Mouse (Mus musculus): Measurements from ENCODE around the gene Cpne5. TPM values are rescaled to one million over a fixed set of nuclear protein-coding genes. Genes with fewer than 3 reads are reported as not detected.

Cpne5 gene
- polyA plus RNA-seq, 1 experiment from 2014 or later, result 9.9 TPM

GRCm38 (mm10) chr17:29164469-29165111 lies 73.4 kb downstream of the Cpne5 start:
- H3K4me3 ChIP-seq (replicated peaks), result no peak overlapping the region
- no peak overlapping the region for H3K9ac ChIP-seq
- no peaks in the 10 kb centered on the region for H3K36me3 ChIP-seq (replicated peaks)
- H3K4me2 ChIP-seq, result peak overlapping the region; percentile 15
- ATAC-seq (ENCODE audit: low FRiP score), result 0 out of 2 replicates have a peak, but pooled peaks have one; percentile 41
- no peaks in the 10 kb centered on the region; the same call in 1 of the 2 replicates for H3K27me3 ChIP-seq
- H3K27ac ChIP-seq, result 0 out of 2 replicates have a peak overlapping the region, but pooled peaks have one; percentile 13
- H3K4me1 ChIP-seq, result peaks cover 21% of the 10 kb centered on the region
- WGBS, result 14% methylated on average over 17 of the region's 17 CpGs
- H3K9me3 ChIP-seq, result no peaks in the 10 kb centered on the region

- Histone ChIP-seq H3K27ac (no peak overlapping the region), H3K9me3 (no peaks in the 10 kb centered on the region), H3K9ac (no peak overlapping the region), H3K4me1 (peaks cover 21% of the 10 kb centered on the region), H3K36me3 (replicated peaks) (no peaks in the 10 kb centered on the region), H3K4me3 (replicated peaks) (no peak overlapping the region), H3K27me3 (no peaks in the 10 kb centered on the region), H3K4me2 (no peak overlapping the region)
- ATAC-seq (ENCODE audit: low FRiP score), result no peak
- 94% methylated on average over 13 of the region's 13 CpGs for WGBS
Observed at GRCm38 (mm10) chr17:29162334-29162733, 75.6 kb downstream of the Cpne5 start.

- Histone ChIP-seq H3K9me3 (no peaks in the 10 kb centered on the region), H3K4me3 (replicated peaks) (no peak overlapping the region), H3K27ac (no peak overlapping the region), H3K4me1 (peaks cover 25% of the 10 kb centered on the region), H3K27me3 (no peaks in the 10 kb centered on the region), H3K4me2 (no peak overlapping the region), H3K9ac (no peak overlapping the region), H3K36me3 (replicated peaks) (no peaks in the 10 kb centered on the region)
- 85% methylated on average over 16 of the region's 16 CpGs for WGBS
- no peak for ATAC-seq (ENCODE audit: low FRiP score)
Observed at GRCm38 (mm10) chr17:29159743-29160455, 78.1 kb downstream of the Cpne5 start.

GRCm38 (mm10) chr17:29159320-29159719 lies 78.6 kb downstream of the Cpne5 start:
- Histone ChIP-seq H3K4me1 (peaks cover 19% of the 10 kb centered on the region), H3K36me3 (replicated peaks) (no peaks in the 10 kb centered on the region), H3K9me3 (no peaks in the 10 kb centered on the region), H3K27me3 (no peaks in the 10 kb centered on the region), H3K27ac (no peak overlapping the region), H3K4me2 (no peak overlapping the region), H3K4me3 (replicated peaks) (no peak overlapping the region), H3K9ac (no peak overlapping the region)
- no peak for ATAC-seq (ENCODE audit: low FRiP score)
- 93% methylated on average over 5 of the region's 5 CpGs for WGBS

GRCm38 (mm10) chr17:29158899-29159298 lies 79.1 kb downstream of the Cpne5 start:
- H3K9me3 ChIP-seq, result no peaks in the 10 kb centered on the region
- ATAC-seq (ENCODE audit: low FRiP score), result no peak
- no peak overlapping the region for H3K4me2 ChIP-seq
- H3K9ac ChIP-seq, result no peak overlapping the region
- 93% methylated on average over 15 of the region's 15 CpGs for WGBS
- H3K4me3 ChIP-seq (replicated peaks), result no peak overlapping the region
- no peaks in the 10 kb centered on the region for H3K36me3 ChIP-seq (replicated peaks)
- no peaks in the 10 kb centered on the region for H3K27me3 ChIP-seq
- peaks cover 16% of the 10 kb centered on the region for H3K4me1 ChIP-seq
- H3K27ac ChIP-seq, result no peak overlapping the region

GRCm38 (mm10) chr17:29156866-29157265 lies 81.1 kb downstream of the Cpne5 start:
- no peak overlapping the region for H3K4me2 ChIP-seq
- no peak overlapping the region for H3K9ac ChIP-seq
- ATAC-seq (ENCODE audit: low FRiP score), result no peak
- H3K9me3 ChIP-seq, result no peaks in the 10 kb centered on the region
- no peaks in the 10 kb centered on the region for H3K36me3 ChIP-seq (replicated peaks)
- peaks cover 16% of the 10 kb centered on the region for H3K4me1 ChIP-seq
- H3K27ac ChIP-seq, result no peak overlapping the region
- WGBS, result 92% methylated on average over 8 of the region's 8 CpGs
- H3K4me3 ChIP-seq (replicated peaks), result no peak overlapping the region
- no peaks in the 10 kb centered on the region for H3K27me3 ChIP-seq

- no peak for ATAC-seq (ENCODE audit: low FRiP score)
- WGBS, result 85% methylated on average over 16 of the region's 16 CpGs
- Histone ChIP-seq H3K27ac (0 out of 2 replicates have a peak overlapping the region, but pooled peaks have one; percentile 5), H3K4me1 (peaks cover 16% of the 10 kb centered on the region), H3K4me2 (no peak overlapping the region), H3K9me3 (no peaks in the 10 kb centered on the region), H3K27me3 (no peaks in the 10 kb centered on the region), H3K4me3 (replicated peaks) (no peak overlapping the region), H3K9ac (no peak overlapping the region), H3K36me3 (replicated peaks) (no peaks in the 10 kb centered on the region)
Observed at GRCm38 (mm10) chr17:29156396-29156795, 81.6 kb downstream of the Cpne5 start.

- WGBS, result 60% methylated on average over 12 of the region's 12 CpGs
- Histone ChIP-seq H3K36me3 (replicated peaks) (no peaks in the 10 kb centered on the region), H3K27ac (no peak overlapping the region), H3K9ac (no peak overlapping the region), H3K9me3 (no peaks in the 10 kb centered on the region), H3K27me3 (no peaks in the 10 kb centered on the region), H3K4me2 (no peak overlapping the region), H3K4me1 (peaks cover 16% of the 10 kb centered on the region), H3K4me3 (replicated peaks) (no peak overlapping the region)
- ATAC-seq (ENCODE audit: low FRiP score), result no peak
Observed at GRCm38 (mm10) chr17:29155355-29156135, 82.4 kb downstream of the Cpne5 start.

GRCm38 (mm10) chr17:29154247-29154646 lies 83.7 kb downstream of the Cpne5 start:
- H3K27ac ChIP-seq, result no peak overlapping the region
- no peaks in the 10 kb centered on the region for H3K36me3 ChIP-seq (replicated peaks)
- H3K27me3 ChIP-seq, result no peaks in the 10 kb centered on the region
- 87% methylated on average over 13 of the region's 13 CpGs for WGBS
- no peaks in the 10 kb centered on the region for H3K9me3 ChIP-seq
- H3K4me2 ChIP-seq, result no peak overlapping the region
- peaks cover 16% of the 10 kb centered on the region for H3K4me1 ChIP-seq
- no peak overlapping the region for H3K9ac ChIP-seq
- H3K4me3 ChIP-seq (replicated peaks), result no peak overlapping the region
- ATAC-seq (ENCODE audit: low FRiP score), result no peak

GRCm38 (mm10) chr17:29152547-29152946 lies 85.4 kb downstream of the Cpne5 start:
- no peaks in the 10 kb centered on the region for H3K27me3 ChIP-seq

GRCm38 (mm10) chr17:29149766-29150165 lies 88.2 kb downstream of the Cpne5 start:
- H3K27ac ChIP-seq, result no peak overlapping the region

More at GRCm38 (mm10) chr17:29152547-29152946, 85.4 kb downstream of the Cpne5 start:
- no peaks in the 10 kb centered on the region for H3K36me3 ChIP-seq (replicated peaks)
- H3K27ac ChIP-seq, result no peak overlapping the region
- no peak overlapping the region for H3K9ac ChIP-seq
- ATAC-seq (ENCODE audit: low FRiP score), result no peak
- no peak overlapping the region for H3K4me3 ChIP-seq (replicated peaks)
- WGBS, result 77% methylated on average over 5 of the region's 5 CpGs
- no peaks in the 10 kb centered on the region for H3K9me3 ChIP-seq
- H3K4me2 ChIP-seq, result no peak overlapping the region
- H3K4me1 ChIP-seq, result peaks cover 21% of the 10 kb centered on the region

GRCm38 (mm10) chr17:29147773-29148172 lies 90.2 kb downstream of the Cpne5 start:
- 89% methylated on average over 6 of the region's 6 CpGs for WGBS

More at GRCm38 (mm10) chr17:29149766-29150165, 88.2 kb downstream of the Cpne5 start:
- Histone ChIP-seq H3K36me3 (replicated peaks) (no peaks in the 10 kb centered on the region), H3K9ac (no peak overlapping the region), H3K9me3 (no peaks in the 10 kb centered on the region; the same call in 1 of the 2 replicates), H3K4me1 (peaks cover 5% of the 10 kb centered on the region; the same call in 1 of the 2 replicates), H3K4me3 (replicated peaks) (no peak overlapping the region), H3K27me3 (no peaks in the 10 kb centered on the region), H3K4me2 (no peak overlapping the region)
- WGBS, result 73% methylated on average over 7 of the region's 7 CpGs
- no peak for ATAC-seq (ENCODE audit: low FRiP score)

More at GRCm38 (mm10) chr17:29147773-29148172, 90.2 kb downstream of the Cpne5 start:
- no peak overlapping the region for H3K27ac ChIP-seq
- no peaks in the 10 kb centered on the region; the same call in 1 of the 2 replicates for H3K9me3 ChIP-seq
- H3K4me2 ChIP-seq, result no peak overlapping the region
- no peak overlapping the region for H3K4me3 ChIP-seq (replicated peaks)
- H3K36me3 ChIP-seq (replicated peaks), result no peaks in the 10 kb centered on the region
- peaks cover 5% of the 10 kb centered on the region; the same call in 1 of the 2 replicates for H3K4me1 ChIP-seq
- H3K9ac ChIP-seq, result no peak overlapping the region
- no peak for ATAC-seq (ENCODE audit: low FRiP score)
- no peaks in the 10 kb centered on the region for H3K27me3 ChIP-seq
